Mouse (Mus musculus): ENCODE data around the gene Ep400.

DNA sequence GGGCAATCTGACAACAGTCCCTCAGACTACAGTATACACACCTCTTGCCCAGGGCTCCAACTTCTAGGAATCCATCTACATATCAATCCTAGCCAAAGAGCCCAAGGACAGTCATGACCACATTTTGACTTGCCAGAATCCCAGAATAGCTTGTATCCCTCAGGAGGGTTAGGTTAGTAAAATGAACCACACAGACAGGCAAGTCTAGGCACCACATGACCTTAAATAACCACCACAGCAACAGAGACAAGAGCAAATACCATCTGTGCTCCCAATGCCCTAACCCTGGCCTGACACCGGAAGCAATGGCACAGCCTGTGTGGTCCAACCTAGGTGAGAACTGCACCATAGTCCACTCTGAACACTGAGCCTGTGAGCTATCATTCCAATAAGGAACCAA, 36.2 kb upstream of the Ep400 start:
- TF ChIP-seq POLR2A (IDR thresholded peaks at IDR 0.05; ENCODE audit: borderline replicate concordance, extremely low read depth, insufficient read depth, insufficient read length, poor library complexity, severe bottlenecking) (no peak), CTCF (IDR thresholded peaks at IDR 0.05; ENCODE audit: borderline replicate concordance, extremely low read depth, insufficient read depth, insufficient read length) (no peak)

All from brain, embryonic 14.5 days (tissue).